Mouse (Mus musculus) MEL (cell line): Measurements from ENCODE around the gene Usp13. TPM values are rescaled to one million over a fixed set of nuclear protein-coding genes. Genes with fewer than 3 reads are reported as not detected.

Experiments used
- DNase-seq: peaks from one replicate; pipeline ENCODE4 v3.0.0; 2011; ENCODE audit warnings: low read depth, low spot score
- H3K27ac ChIP-seq: 2 replicates; pipeline ENCODE4 v1.5.1; 2012; ENCODE audit warnings: low read depth, mild to moderate bottlenecking, control low read depth, low read length, moderate library complexity; ENCODE audit not compliant: control insufficient read depth
- H3K27me3 ChIP-seq, 2 experiments: fragments of 150-350 bp in 1 of 2; sonication (generic) in 1 of 2; 2 replicates each; pipeline ENCODE4 v1.6.1; 2012; ENCODE audit warnings: low read length in 2 of 2, mild to moderate bottlenecking in 2 of 2, improper control_type of control experiment in 1 of 2, moderate library complexity in 1 of 2; ENCODE audit not compliant: insufficient read depth in 2 of 2, control insufficient read depth in 1 of 2
- H3K36me3 ChIP-seq, 2 experiments: 2 replicates each; pipeline ENCODE4 v1.6.1; 2012 to 2014; ENCODE audit warnings: low read length in 2 of 2, improper control_type of control experiment in 1 of 2, inconsistent platforms in 1 of 2, mild to moderate bottlenecking in 1 of 2; ENCODE audit not compliant: insufficient read depth in 2 of 2, control insufficient read depth in 1 of 2
- H3K4me1 ChIP-seq, 2 experiments: fragments of 150-350 bp in 1 of 2; sonication (generic) in 1 of 2; 2 replicates each; pipeline ENCODE4 v1.6.1; 2012; ENCODE audit warnings: low read length in 2 of 2, improper control_type of control experiment in 1 of 2, mild to moderate bottlenecking in 1 of 2; ENCODE audit not compliant: insufficient read depth in 2 of 2, control insufficient read depth in 1 of 2
- H3K4me3 ChIP-seq, 2 experiments: fragments of 150-350 bp in 1 of 2; sonication (generic) in 1 of 2; 2 replicates each; pipeline ENCODE4 v1.5.1; 2012; ENCODE audit warnings: low read depth in 2 of 2, low read length in 2 of 2, mild to moderate bottlenecking in 2 of 2, moderate library complexity in 2 of 2, control low read depth in 1 of 2, improper control_type of control experiment in 1 of 2; ENCODE audit not compliant: control insufficient read depth in 1 of 2, insufficient read depth in 1 of 2
- H3K79me2 ChIP-seq: 2 replicates; pipeline ENCODE4 v1.6.1; 2012; ENCODE audit warnings: mild to moderate bottlenecking, low read length, moderate library complexity; ENCODE audit not compliant: control insufficient read depth, poor library complexity, insufficient read depth
- H3K9ac ChIP-seq: 2 replicates; pipeline ENCODE4 v1.6.1; 2012; ENCODE audit warnings: low read depth, mild to moderate bottlenecking, control low read depth, low read length, moderate library complexity; ENCODE audit not compliant: control insufficient read depth, poor library complexity, severe bottlenecking
- H3K9me3 ChIP-seq: fragments of 150-350 bp; sonication (generic); replicated peaks from 2 replicates; pipeline ENCODE4 v1.6.1; 2012; ENCODE audit warnings: mild to moderate bottlenecking, low read length, improper control_type of control experiment, moderate library complexity; ENCODE audit not compliant: insufficient read depth
- BHLHE40 ChIP-seq: IDR thresholded peaks from 2 replicates; pipeline ENCODE4 v1.6.1; 2012; ENCODE audit warnings: low read depth, mild to moderate bottlenecking, inconsistent platforms, low read length, improper control_type of control experiment, borderline replicate concordance
- CHD1 ChIP-seq: IDR thresholded peaks from 2 replicates; pipeline ENCODE4 v1.6.1; 2012; ENCODE audit warnings: low read depth, mild to moderate bottlenecking, inconsistent platforms, low read length, improper control_type of control experiment
- ELF1 ChIP-seq: IDR thresholded peaks from 2 replicates; pipeline ENCODE4 v1.6.1; 2014; ENCODE audit warnings: low read depth, mild to moderate bottlenecking, inconsistent platforms, low read length, improper control_type of control experiment, moderate library complexity
- GABPA ChIP-seq: IDR thresholded peaks from 2 replicates; pipeline ENCODE4 v1.6.1; 2012; ENCODE audit warnings: low read depth, mild to moderate bottlenecking, inconsistent platforms, low read length, improper control_type of control experiment, moderate library complexity
- GATA1 ChIP-seq: IDR thresholded peaks from 2 replicates; pipeline ENCODE4 v1.6.1; 2011; ENCODE audit warnings: low read depth, low read length, improper control_type of control experiment
- MAX ChIP-seq: IDR thresholded peaks from 2 replicates; pipeline ENCODE4 v1.6.1; 2011; ENCODE audit warnings: low read length, improper control_type of control experiment
- MAZ ChIP-seq: IDR thresholded peaks from 2 replicates; pipeline ENCODE4 v1.6.1; 2012; ENCODE audit warnings: low read depth, mild to moderate bottlenecking, inconsistent platforms, low read length, improper control_type of control experiment
- MYB ChIP-seq: IDR thresholded peaks from 2 replicates; pipeline ENCODE4 v1.6.1; 2011; ENCODE audit warnings: mild to moderate bottlenecking, low read depth, low read length, improper control_type of control experiment
- MYC ChIP-seq: IDR thresholded peaks from 2 replicates; pipeline ENCODE4 v1.6.1; 2011; ENCODE audit warnings: low read depth, mild to moderate bottlenecking, low read length, improper control_type of control experiment, moderate library complexity
- NELFE ChIP-seq: IDR thresholded peaks from 2 replicates; pipeline ENCODE4 v1.6.1; 2011; ENCODE audit warnings: low read depth, low read length, improper control_type of control experiment
- NRF1 ChIP-seq: IDR thresholded peaks from 2 replicates; pipeline ENCODE4 v1.6.1; 2014; ENCODE audit warnings: low read depth, mild to moderate bottlenecking, inconsistent platforms, low read length, improper control_type of control experiment, moderate library complexity; ENCODE audit not compliant: poor library complexity, insufficient read depth, severe bottlenecking
- POLR2AphosphoS2 ChIP-seq: IDR thresholded peaks from 2 replicates; pipeline ENCODE4 v1.6.1; 2011; ENCODE audit warnings: low read length, improper control_type of control experiment
- POLR2AphosphoS5 ChIP-seq: IDR thresholded peaks from 2 replicates; pipeline ENCODE4 v1.6.1; 2012; ENCODE audit warnings: low read depth, borderline replicate concordance, mild to moderate bottlenecking, inconsistent platforms, low read length, moderate library complexity, mixed read lengths
- SIN3A ChIP-seq: IDR thresholded peaks from 2 replicates; pipeline ENCODE4 v1.6.1; 2012; ENCODE audit warnings: low read length, improper control_type of control experiment, inconsistent platforms
- TAL1 ChIP-seq: IDR thresholded peaks from 2 replicates; pipeline ENCODE4 v1.6.1; 2012; ENCODE audit warnings: mild to moderate bottlenecking, inconsistent platforms, low read length, moderate library complexity, mixed read lengths
- UBTF ChIP-seq: IDR thresholded peaks from 2 replicates; pipeline ENCODE4 v1.6.1; 2012; ENCODE audit warnings: low read depth, mild to moderate bottlenecking, inconsistent platforms, low read length, improper control_type of control experiment, moderate library complexity, borderline replicate concordance; ENCODE audit not compliant: insufficient read depth
- USF1 ChIP-seq: IDR thresholded peaks from 2 replicates; pipeline ENCODE4 v1.6.1; 2014; ENCODE audit warnings: low read depth, mild to moderate bottlenecking, inconsistent platforms, low read length, improper control_type of control experiment, moderate library complexity
- ZC3H11A ChIP-seq: IDR thresholded peaks from 2 replicates; pipeline ENCODE4 v1.6.1; 2012; ENCODE audit warnings: low read depth, mild to moderate bottlenecking, inconsistent platforms, low read length, improper control_type of control experiment
- ZKSCAN1 ChIP-seq: IDR thresholded peaks from 2 replicates; pipeline ENCODE4 v1.6.1; 2012; ENCODE audit warnings: low read depth, mild to moderate bottlenecking, inconsistent platforms, low read length, improper control_type of control experiment, moderate library complexity
- polyA plus RNA-seq, 2 experiments: library from polyadenylated mRNA; stranded (reverse) in 1 of 2; unstranded in 1 of 2; fragments of >175 nt in 1 of 2; fragments of >200 nt in 1 of 2; gene quantifications; 2 replicates each; pipeline versions ENCODE4 v1.2.1 to v1.2.4; 2012; ENCODE audit warnings: low replicate concordance in 2 of 2, low read depth in 1 of 2; ENCODE audit not compliant: insufficient read length in 2 of 2, insufficient read depth in 1 of 2, missing spikeins in 1 of 2
- total RNA-seq: library from RNA; depleted of rRNA; stranded (reverse); fragments of 300-350 nt; gene quantifications from 2 replicates; pipeline ENCODE4 v1.2.3, GENCODE M21; 2012

Gene Usp13
- total and polyA plus RNA-seq, 3 experiments = not detected

GRCm38 (mm10) chr3:32886386-32886785 is 69.0 kb downstream of the Usp13 start:
- H3K36me3 ChIP-seq = no peaks in the 10 kb centered on the region
- TF ChIP-seq ZKSCAN1 (no peak), USF1 (no peak), NRF1 (no peak), GATA1 (no peak), GABPA (no peak), SIN3A (no peak), POLR2AphosphoS2 (no peak), MYB (no peak), CHD1 (no peak), NELFE (no peak), POLR2AphosphoS5 (no peak), BHLHE40 (no peak), MYC (no peak)
- TF ChIP-seq, all 39 proteins: peak for 0
- Histone ChIP-seq H3K27me3 (no peaks in the 10 kb centered on the region), H3K9me3 (no peaks in the 10 kb centered on the region), H3K9ac (no peak overlapping the region), H3K4me1 (no peaks in the 10 kb centered on the region), H3K79me2 (no peaks in the 10 kb centered on the region), H3K4me3 (no peak overlapping the region), H3K27ac (no peak overlapping the region)
- DNase-seq = no peak

- Histone ChIP-seq H3K36me3 (no peaks in the 10 kb centered on the region), H3K4me3 (no peak overlapping the region), H3K4me1 (no peaks in the 10 kb centered on the region), H3K79me2 (no peaks in the 10 kb centered on the region), H3K9me3 (no peaks in the 10 kb centered on the region), H3K27ac (no peak overlapping the region), H3K9ac (no peak overlapping the region), H3K27me3 (no peaks in the 10 kb centered on the region)
- no peak for DNase-seq
- TF ChIP-seq ELF1 = no peak
- TF ChIP-seq UBTF = no peak
- TF ChIP-seq USF1 = no peak
- TF ChIP-seq ZC3H11A = no peak
- TF ChIP-seq MAZ = no peak
- TF ChIP-seq MAX = no peak
- TF ChIP-seq SIN3A = no peak
- no peak for TF ChIP-seq TAL1
- TF ChIP-seq POLR2AphosphoS2 = no peak
Observed at GRCm38 (mm10) chr3:32888886-32889285, 71.5 kb downstream of the Usp13 start.
